Mouse (Mus musculus) olfactory bulb, adult 2 months (tissue): Measurements from ENCODE around the gene Rbfox2. TPM values are rescaled to one million over a fixed set of nuclear protein-coding genes. Genes with fewer than 3 reads are reported as not detected.
"Not testable (repeated sequence)": the region's sequence is repeated elsewhere in the genome, so short reads cannot be mapped to it uniquely, and the experiment has no call there.

ENCODE experiments used
- H3K27ac ChIP-seq: fragments of 200-500 bp; 2 replicates; pipeline ENCODE4 v1.5.1; 2012; ENCODE audit warnings: low read depth, low read length; ENCODE audit not compliant: insufficient read depth
- H3K4me1 ChIP-seq: fragments of 200-500 bp; 2 replicates; pipeline ENCODE4 v1.6.1; 2012; ENCODE audit warnings: low read length; ENCODE audit not compliant: control insufficient read depth, insufficient read depth
- H3K4me3 ChIP-seq: fragments of 200-500 bp; 2 replicates; pipeline ENCODE4 v1.5.1; 2012; ENCODE audit warnings: mild to moderate bottlenecking, low read depth, low read length, moderate library complexity; ENCODE audit not compliant: insufficient read depth
- CTCF ChIP-seq: fragments of 200-500 bp; IDR thresholded peaks from 2 replicates; pipeline ENCODE4 v1.5.1; 2012; ENCODE audit warnings: low read depth, mild to moderate bottlenecking, low read length, moderate library complexity; ENCODE audit not compliant: insufficient read depth
- POLR2A ChIP-seq: fragments of 200-500 bp; IDR thresholded peaks from 2 replicates; pipeline ENCODE4 v1.6.1; 2012; ENCODE audit warnings: mild to moderate bottlenecking, low read depth, low read length, moderate library complexity; ENCODE audit not compliant: insufficient read depth
- WGBS: fragments of 180-500 bp; shearing (Covaris S2); methylation state at CpG from one replicate; pipeline ENCODE4 v1.1.7; 2018; 5-methylcytosine and 5-hydroxymethylcytosine counted together
- polyA plus RNA-seq: library from polyadenylated mRNA; stranded (reverse); fragments of >200 nt; gene quantifications from 2 replicates; pipeline ENCODE4 v1.2.4, GENCODE M21; 2012; ENCODE audit warnings: low replicate concordance; ENCODE audit not compliant: missing spikeins, insufficient read depth, insufficient read length

Rbfox2 gene
- polyA plus RNA-seq, 1 experiment: 46.1 TPM

DNA sequence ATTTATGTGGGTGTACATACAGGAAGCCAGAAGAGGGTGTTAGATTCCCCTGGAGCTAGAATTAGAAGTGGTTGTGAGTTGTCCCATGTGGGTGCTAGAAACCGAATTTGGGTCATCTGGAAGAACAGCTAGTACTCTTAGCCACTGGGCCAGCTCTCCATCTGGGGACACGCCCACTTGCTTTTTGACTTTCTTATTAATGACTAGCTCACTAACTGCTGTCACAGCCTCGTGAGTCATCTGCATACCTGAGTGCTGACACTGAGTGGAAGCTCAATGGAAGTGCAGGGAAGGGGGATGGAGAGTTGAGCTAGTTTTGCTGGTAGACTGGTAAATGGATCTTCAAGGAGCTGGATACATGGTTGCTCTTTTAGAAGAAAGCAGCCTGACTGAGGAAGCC lies 230.3 kb downstream of the Rbfox2 start:
- 80% methylated on average over 3 of the region's 3 CpGs for WGBS
- peaks cover 24% of the 10 kb centered on the region for H3K4me1 ChIP-seq
- no peak overlapping the region for H3K4me3 ChIP-seq
- TF ChIP-seq CTCF: no peak
- TF ChIP-seq POLR2A: no peak
- no peak overlapping the region for H3K27ac ChIP-seq

DNA sequence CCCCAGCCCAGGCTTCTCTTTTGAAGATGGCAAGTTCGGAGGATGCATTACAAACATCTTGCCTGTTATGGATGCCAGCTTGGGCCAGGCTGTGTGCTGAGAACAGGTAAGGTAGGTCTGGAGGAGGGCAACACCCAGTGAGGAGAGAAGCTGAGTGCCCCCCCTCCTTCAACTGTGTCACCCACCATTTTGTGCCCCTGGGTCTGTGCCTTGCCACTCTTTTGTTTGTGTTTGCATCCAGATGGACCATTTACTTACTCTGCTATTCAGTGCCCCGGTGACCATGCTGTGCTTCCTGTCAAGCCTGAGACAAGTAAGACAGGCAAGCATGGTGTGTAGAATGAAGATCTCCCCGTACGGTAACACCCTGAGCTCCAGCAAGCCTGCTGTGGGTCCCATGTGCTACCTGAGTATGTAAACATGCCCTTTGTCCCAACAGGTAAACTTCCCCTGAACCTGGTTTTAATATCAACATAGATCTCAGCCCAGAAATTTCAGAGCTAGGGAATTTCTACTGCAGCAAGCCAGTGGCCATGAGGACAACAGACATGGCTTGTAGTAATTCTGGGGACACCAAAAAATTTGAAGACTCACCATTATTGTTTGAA lies 234.1 kb downstream of the Rbfox2 start:
- H3K4me1 ChIP-seq: peaks cover 14% of the 10 kb centered on the region
- no peak overlapping the region for H3K4me3 ChIP-seq
- no peak for TF ChIP-seq POLR2A
- no peak overlapping the region for H3K27ac ChIP-seq
- 57% methylated on average over 4 of the region's 4 CpGs for WGBS

DNA sequence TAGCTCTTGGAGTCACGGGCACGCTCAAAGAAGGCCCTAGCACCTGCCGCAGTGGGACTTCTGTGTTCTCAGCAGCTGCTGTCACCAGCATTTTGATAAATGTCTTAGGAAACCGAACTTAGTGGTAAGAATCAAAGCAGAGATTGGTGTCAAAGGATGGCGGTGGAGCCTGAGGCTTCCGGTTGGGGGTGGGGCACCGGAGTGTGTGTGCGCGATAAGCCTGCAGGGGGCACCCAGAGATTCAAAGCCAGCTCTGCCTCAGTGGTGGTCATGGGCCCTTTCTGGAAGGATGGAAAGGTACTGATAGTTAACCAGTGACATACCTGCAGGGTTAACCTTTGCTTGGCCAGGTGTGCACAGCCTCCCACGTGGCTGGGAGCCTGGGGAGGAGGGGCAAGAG lies 235.3 kb downstream of the Rbfox2 start:
- peaks cover 14% of the 10 kb centered on the region for H3K4me1 ChIP-seq
- 20% methylated on average over 10 of the region's 10 CpGs for WGBS
- H3K4me3 ChIP-seq: no peak overlapping the region
- H3K27ac ChIP-seq: no peak overlapping the region
- no peak for TF ChIP-seq POLR2A
- TF ChIP-seq CTCF: peak; percentile 33; the same call in 1 of the 2 replicates

DNA sequence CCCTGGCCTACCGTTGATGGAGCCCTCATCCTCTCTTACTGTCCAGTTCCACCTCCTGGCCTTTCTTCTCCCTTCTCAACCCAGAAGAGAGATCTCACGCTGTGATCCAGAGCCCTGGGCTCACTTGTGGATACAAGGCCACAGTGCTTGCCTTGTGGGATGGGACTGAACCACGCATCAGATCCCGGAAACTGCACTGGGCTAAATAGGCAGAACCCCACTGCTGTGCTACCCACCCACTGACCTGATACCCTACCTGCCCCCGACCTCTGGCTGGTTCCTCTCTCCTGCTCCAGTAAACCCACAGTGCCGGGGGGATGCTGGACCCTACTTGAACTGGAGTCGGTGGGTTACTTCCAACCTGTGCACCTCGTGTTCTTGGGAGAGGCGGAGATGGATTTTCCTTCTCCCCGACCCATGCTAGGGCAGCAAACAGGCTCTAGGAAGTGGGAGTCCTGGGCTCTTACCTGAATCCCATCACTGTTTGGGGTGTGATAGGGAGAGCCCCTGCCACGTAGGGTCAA lies 236.0 kb downstream of the Rbfox2 start:
- no peak overlapping the region for H3K4me3 ChIP-seq
- H3K4me1 ChIP-seq: peaks cover 14% of the 10 kb centered on the region
- no peak overlapping the region for H3K27ac ChIP-seq
- no peak for TF ChIP-seq CTCF
- no peak for TF ChIP-seq POLR2A
- 87% methylated on average over 11 of the region's 11 CpGs for WGBS

DNA sequence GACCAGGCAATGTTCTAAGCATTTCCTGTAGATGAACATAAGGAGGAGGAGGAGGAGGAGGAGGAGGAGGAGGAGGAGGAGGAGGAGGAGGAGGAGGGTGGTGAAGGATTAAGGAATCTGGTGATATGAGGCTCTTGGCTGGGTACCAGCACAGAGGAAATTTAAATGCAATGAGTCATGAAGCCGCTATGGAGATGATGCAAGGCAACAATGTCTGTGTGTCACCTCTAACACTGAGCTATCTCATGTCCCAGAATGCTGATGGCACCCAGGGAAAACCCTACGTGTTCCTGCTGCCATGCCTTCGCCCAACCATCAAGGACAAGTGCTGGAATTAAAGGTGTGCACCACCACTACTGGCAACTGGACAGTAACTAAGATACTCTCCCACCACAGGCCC lies 237.8 kb downstream of the Rbfox2 start:
- no peak overlapping the region for H3K4me3 ChIP-seq
- H3K27ac ChIP-seq: 0 out of 2 replicates have a peak overlapping the region, but pooled peaks have one; percentile 52
- 48% methylated on average over 3 of the region's 3 CpGs for WGBS
- H3K4me1 ChIP-seq: peaks cover 14% of the 10 kb centered on the region
- no peak for TF ChIP-seq POLR2A
- TF ChIP-seq CTCF: no peak

DNA sequence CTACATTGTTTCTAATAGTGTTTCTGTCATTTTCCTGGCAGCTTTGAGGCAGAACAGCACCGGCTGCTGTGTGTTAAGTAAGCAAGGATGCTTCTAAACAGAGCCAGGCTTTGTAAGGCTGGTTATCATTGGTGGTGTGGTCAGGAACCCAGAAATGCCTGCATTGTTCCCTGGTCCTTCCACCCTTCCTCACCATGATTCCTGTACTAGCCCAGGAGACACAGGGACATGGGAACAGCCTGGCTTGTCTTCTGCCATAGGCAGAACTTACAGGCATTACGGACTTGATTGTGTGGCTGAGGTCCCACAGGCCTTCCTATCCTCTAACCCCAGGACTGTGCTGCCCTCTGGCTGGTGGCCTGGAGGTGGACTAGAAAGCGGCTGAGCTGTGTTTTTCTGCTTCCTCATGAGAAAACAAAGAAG lies 238.4 kb downstream of the Rbfox2 start:
- Histone ChIP-seq H3K4me3 (no peak overlapping the region), H3K27ac (peak overlapping the region; percentile 52), H3K4me1 (peaks cover 14% of the 10 kb centered on the region)
- TF ChIP-seq CTCF: no peak
- TF ChIP-seq POLR2A: no peak
- 40% methylated on average over 3 of the region's 3 CpGs for WGBS

DNA sequence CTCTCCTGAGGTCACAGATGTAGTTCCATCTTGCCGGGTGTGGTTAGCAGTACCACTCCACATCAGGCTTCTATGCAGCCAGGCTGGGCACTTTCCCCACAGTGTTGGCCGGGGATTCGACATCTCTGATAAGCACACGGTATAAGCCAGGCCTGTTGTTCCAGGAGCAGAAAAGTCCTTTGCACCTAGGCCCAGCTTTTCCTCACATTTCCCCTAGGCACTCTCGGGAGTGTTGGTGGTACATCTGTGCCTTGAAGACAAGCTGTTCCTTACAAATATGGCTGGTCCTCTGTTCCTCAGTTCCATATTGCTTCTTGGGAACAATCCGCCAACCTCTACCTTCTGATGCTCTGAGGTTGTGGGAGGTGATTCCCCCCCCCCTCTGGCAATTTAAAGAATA lies 240.6 kb downstream of the Rbfox2 start:
- Histone ChIP-seq H3K4me1 (peaks cover 8% of the 10 kb centered on the region), H3K4me3 (no peak overlapping the region), H3K27ac (no peak overlapping the region)
- WGBS: 87% methylated on average over 6 of the region's 6 CpGs
- TF ChIP-seq CTCF (no peak), POLR2A (no peak)

DNA sequence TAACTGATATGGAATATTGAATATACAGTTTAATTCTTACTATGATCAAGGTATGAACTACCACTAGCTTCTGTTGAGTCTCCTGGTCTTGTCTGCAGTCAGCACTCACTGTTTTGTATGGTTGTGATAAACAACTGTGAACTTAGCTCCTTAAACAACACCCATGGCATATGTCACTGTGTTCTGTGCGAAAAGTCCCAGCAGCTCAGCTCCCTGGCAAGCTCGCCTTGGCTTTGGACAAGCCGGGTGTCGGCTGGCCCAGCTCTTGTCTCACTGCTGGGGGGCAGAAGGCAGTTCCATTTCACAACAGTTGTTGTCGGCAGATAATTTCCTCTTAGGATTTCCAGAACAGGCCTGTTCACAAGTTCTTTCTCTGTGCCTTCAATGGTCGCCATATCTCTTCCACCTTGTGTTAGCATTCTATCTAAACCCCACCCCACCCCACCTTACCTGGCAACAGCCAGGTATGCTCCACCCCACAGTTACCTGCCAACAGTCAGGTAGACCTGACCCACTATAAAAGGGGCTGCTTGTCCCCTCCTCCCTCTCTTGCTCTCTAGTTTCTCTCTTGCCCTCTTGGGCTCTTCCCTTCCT lies 241.4 kb downstream of the Rbfox2 start:
- Histone ChIP-seq H3K4me1 (peaks cover 5% of the 10 kb centered on the region), H3K4me3 (no peak overlapping the region), H3K27ac (no peak overlapping the region)
- 94% methylated on average over 6 of the region's 6 CpGs for WGBS
- no peak for TF ChIP-seq CTCF
- TF ChIP-seq POLR2A: no peak

DNA sequence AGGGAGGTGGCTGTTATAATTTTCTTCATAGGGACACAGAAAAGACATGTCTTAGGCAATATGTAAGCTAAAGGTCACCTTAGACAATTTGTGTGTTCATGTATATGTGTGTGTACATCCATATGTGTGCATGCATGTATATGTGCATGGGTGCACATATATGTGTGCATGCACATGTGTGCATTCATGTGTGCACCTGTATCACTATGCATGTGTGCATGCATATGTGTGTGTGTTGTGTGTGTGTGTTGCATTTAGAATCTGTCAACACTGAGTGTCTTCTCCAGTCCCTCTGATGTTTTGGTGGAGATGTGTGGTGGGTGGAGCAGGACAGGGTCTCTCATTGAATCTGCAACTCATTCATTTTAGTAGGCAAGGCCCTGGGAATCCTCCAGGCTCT lies 244.1 kb downstream of the Rbfox2 start:
- H3K4me3 ChIP-seq: no peak overlapping the region
- TF ChIP-seq CTCF (no peak), POLR2A (no peak)
- H3K27ac ChIP-seq: no peak overlapping the region
- H3K4me1 ChIP-seq: no peaks in the 10 kb centered on the region

DNA sequence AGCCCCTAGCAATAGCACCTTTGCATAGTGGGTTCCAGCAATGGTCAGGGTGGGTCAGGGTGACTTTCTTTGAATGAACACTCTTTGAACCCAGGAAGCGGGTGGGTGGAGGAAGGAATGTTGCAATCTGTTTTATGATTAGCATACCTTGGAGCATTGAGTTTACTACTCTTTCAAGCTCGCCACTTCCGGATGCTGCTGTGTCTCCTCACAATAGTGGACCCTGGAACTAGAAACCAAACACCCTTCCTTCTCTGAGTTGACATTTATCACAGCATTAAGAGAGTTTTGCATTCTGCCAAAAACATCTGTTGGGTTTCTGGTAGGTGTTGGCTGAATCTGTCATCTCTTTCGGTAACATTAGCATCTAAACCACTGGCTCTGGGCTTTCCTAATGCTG lies 247.4 kb downstream of the Rbfox2 start:
- H3K27ac ChIP-seq, H3K4me3 ChIP-seq: not testable (repeated sequence)
- 97% methylated on average over 4 of the region's 4 CpGs for WGBS
- H3K4me1 ChIP-seq: peaks cover 11% of the 10 kb centered on the region
